In genomic region chr16:39052971-39053370, GRCm38 (mm10) we compare ENCODE assay signal across 9 mouse cellular contexts.
DNase-seq lines count a peak whose midpoint lies in the region; ATAC-seq and TF ChIP-seq lines count a peak whose summit lies in the region.
"Had no signal": no experiment of that assay in that cellular context is flagged by ENCODE, and none has a peak within 500 bp of the region (broad histone marks: within the 10 kb centered on the region; RNA-seq: fewer than 3 reads in every experiment).

No protein-coding gene starts in this region.

- H3K4me1 ChIP-seq in lung, postnatal 0 days (ENCODE audit: insufficient read depth, low read depth, low read length): no peaks in the 10 kb centered on the region
- no peaks in the 10 kb centered on the region for H3K4me1 ChIP-seq in small intestine, adult 2 months (ENCODE audit: control insufficient read depth, insufficient read depth, insufficient read length, low read length)
- H3K4me1 ChIP-seq: limb, embryonic 15.5 days had no signal

- peak; percentile 35 for DNase-seq in CD4-positive, CD25-positive, alpha-beta regulatory T cell, adult 2 months (ENCODE audit: low read depth, low spot score)
- DNase-seq in MEL-GATA-1-ER (ENCODE audit: extremely low read depth, low read depth): peak; percentile 57
- DNase-seq in cerebellum, adult 8-10 months: peak; percentile 44
- peak; percentile 49 to 85 for DNase-seq in frontal cortex, postnatal 14 days (ENCODE audit: low spot score in 2 of 2)
- DNase-seq in layer of hippocampus, adult 11-12 months (ENCODE audit: low spot score): peak; percentile 75
- peak; percentile 73 for DNase-seq in lung, postnatal 0 days (ENCODE audit: low spot score)

- no peak for TF ChIP-seq POLR2A in small intestine, adult 2 months (IDR thresholded peaks at IDR 0.05; ENCODE audit: low read depth, low read length)

- no peak overlapping the region for H3K9ac ChIP-seq in lung, postnatal 0 days (replicated peaks; ENCODE audit: low read depth)
- H3K9ac ChIP-seq: limb, embryonic 15.5 days had no signal

- H3K9me3 ChIP-seq in lung, postnatal 0 days (ENCODE audit: low read length): no peaks in the 10 kb centered on the region
- H3K9me3 ChIP-seq: limb, embryonic 15.5 days had no signal

- no peak overlapping the region for H3K4me2 ChIP-seq in lung, postnatal 0 days (replicated peaks; ENCODE audit: low read depth, low read length)
- H3K4me2 ChIP-seq: limb, embryonic 15.5 days had no signal

- 0% methylated on average over 2 of the region's 2 CpGs for whole genome bisulfite sequencing in lung, postnatal 0 days
- under 1% methylated on average over 2 of the region's 2 CpGs for WGBS in small intestine, adult 2 months

- no peak for ATAC-seq in CD4-positive, CD25-positive, alpha-beta regulatory T cell, adult 4 months
- ATAC-seq in lung, postnatal 0 days: no peak

- no peaks in the 10 kb centered on the region for H3K36me3 ChIP-seq in lung, postnatal 0 days (ENCODE audit: insufficient read depth, low read length)
- no peaks in the 10 kb centered on the region for H3K36me3 ChIP-seq in small intestine, adult 2 months (ENCODE audit: control insufficient read depth, insufficient read depth, low read length)
- H3K36me3 ChIP-seq: limb, embryonic 15.5 days had no signal

- no peak for TF ChIP-seq EP300 in lung, postnatal 0 days (IDR thresholded peaks at IDR 0.05)

- H3K27ac ChIP-seq in lung, postnatal 0 days (ENCODE audit: low read length): no peak overlapping the region
- H3K27ac ChIP-seq in small intestine, adult 2 months (ENCODE audit: insufficient read depth, low read depth, low read length): no peak overlapping the region
- H3K27ac ChIP-seq: limb, embryonic 15.5 days had no signal

- H3K4me3 ChIP-seq in lung, postnatal 0 days (ENCODE audit: low read depth, low read length): no peak overlapping the region
- H3K4me3 ChIP-seq in small intestine, adult 2 months (ENCODE audit: low read depth, low read length): no peak overlapping the region
- H3K4me3 ChIP-seq: limb, embryonic 15.5 days had no signal

- 0 out of 2 replicates have a peak, but pooled peaks cover 6% of the 10 kb centered on the region for H3K27me3 ChIP-seq in lung, postnatal 0 days (replicated peaks; ENCODE audit: insufficient read depth, low read length)
- H3K27me3 ChIP-seq in small intestine, adult 2 months (ENCODE audit: control insufficient read depth, insufficient read depth, low read length): no peaks in the 10 kb centered on the region

- TF ChIP-seq CTCF in lung, postnatal 0 days (IDR thresholded peaks at IDR 0.05): peak; percentile 81
- TF ChIP-seq CTCF in small intestine, adult 2 months (IDR thresholded peaks at IDR 0.05; ENCODE audit: extremely low read depth, insufficient read length, insufficient replicate concordance, low read depth, low read length): peak; percentile 71; the same call in 1 of the 2 replicates
